Mouse (Mus musculus) E14TG2a.4 (cell line): Measurements from ENCODE around the gene Ezr.

ENCODE experiments used
- H3K27me3 ChIP-seq: 2 replicates; pipeline ENCODE4 v1.6.1; 2014; ENCODE audit warnings: low read length, control low read depth; ENCODE audit not compliant: insufficient read depth
- H3K36me3 ChIP-seq: 2 replicates; pipeline ENCODE4 v1.6.1; 2014; ENCODE audit warnings: low read length, control low read depth; ENCODE audit not compliant: insufficient read depth
- H3K4me1 ChIP-seq: replicated peaks from 2 replicates; pipeline ENCODE4 v1.6.1; 2014; ENCODE audit warnings: low read depth, low read length, control low read depth
- H3K4me3 ChIP-seq: replicated peaks from 2 replicates; pipeline ENCODE4 v1.5.1; 2014; ENCODE audit warnings: mild to moderate bottlenecking, low read length
- H3K9me3 ChIP-seq: 2 replicates; pipeline ENCODE4 v1.6.1; 2014; ENCODE audit warnings: low read length, control low read depth
- CTCF ChIP-seq: conservative IDR thresholded peaks from 2 replicates; pipeline ENCODE4 v1.5.1; 2014; ENCODE audit warnings: low read length
- NANOG ChIP-seq: IDR thresholded peaks from 2 replicates; pipeline ENCODE4 v1.6.1; 2014; ENCODE audit warnings: borderline replicate concordance, low read length, mixed read lengths
- POU5F1 ChIP-seq: IDR thresholded peaks from 2 replicates; pipeline ENCODE4 v1.6.1; 2014; ENCODE audit warnings: low read length, borderline replicate concordance

Gene Ezr

GRCm38 (mm10) chr17:6745503-6745902, 37.1 kb downstream of the Ezr start:
- Histone ChIP-seq H3K9me3 (peaks cover 100% of the 10 kb centered on the region), H3K27me3 (no peaks in the 10 kb centered on the region), H3K4me1 (no peaks in the 10 kb centered on the region), H3K36me3 (peaks cover 100% of the 10 kb centered on the region), H3K4me3 (peak overlapping the region; percentile 46; the same call in 1 of the 2 replicates)
- TF ChIP-seq NANOG (no peak), CTCF (no peak), POU5F1 (no peak)

- TF ChIP-seq NANOG (no peak), POU5F1 (no peak), CTCF (no peak)
- Histone ChIP-seq H3K4me3 (peak overlapping the region; percentile 26), H3K4me1 (no peaks in the 10 kb centered on the region), H3K27me3 (no peaks in the 10 kb centered on the region), H3K36me3 (peaks cover 100% of the 10 kb centered on the region), H3K9me3 (peaks cover 100% of the 10 kb centered on the region)
Measured at GRCm38 (mm10) chr17:6744871-6745270, 37.7 kb downstream of the Ezr start.

GRCm38 (mm10) chr17:6744366-6744765, 38.2 kb downstream of the Ezr start:
- H3K4me3 ChIP-seq, result peak overlapping the region; percentile 26
- peaks cover 100% of the 10 kb centered on the region for H3K9me3 ChIP-seq
- no peaks in the 10 kb centered on the region for H3K4me1 ChIP-seq
- H3K36me3 ChIP-seq, result peaks cover 100% of the 10 kb centered on the region
- no peaks in the 10 kb centered on the region for H3K27me3 ChIP-seq
- TF ChIP-seq CTCF (no peak), POU5F1 (no peak), NANOG (no peak)

GRCm38 (mm10) chr17:6743787-6744239, 38.8 kb downstream of the Ezr start:
- TF ChIP-seq CTCF (no peak), POU5F1 (no peak), NANOG (no peak)
- H3K36me3 ChIP-seq, result peaks cover 100% of the 10 kb centered on the region

GRCm38 (mm10) chr17:6743039-6743575, 39.5 kb downstream of the Ezr start:
- TF ChIP-seq CTCF, result no peak
- TF ChIP-seq NANOG, result no peak
- no peak for TF ChIP-seq POU5F1
- Histone ChIP-seq H3K36me3 (peaks cover 100% of the 10 kb centered on the region), H3K4me3 (0 out of 2 replicates have a peak overlapping the region, but pooled peaks have one; percentile 27), H3K9me3 (peaks cover 100% of the 10 kb centered on the region), H3K27me3 (no peaks in the 10 kb centered on the region), H3K4me1 (no peaks in the 10 kb centered on the region)

More at GRCm38 (mm10) chr17:6743787-6744239, 38.8 kb downstream of the Ezr start:
- peaks cover 100% of the 10 kb centered on the region for H3K9me3 ChIP-seq
- no peaks in the 10 kb centered on the region for H3K27me3 ChIP-seq
- no peaks in the 10 kb centered on the region for H3K4me1 ChIP-seq
- H3K4me3 ChIP-seq, result peak overlapping the region; percentile 26; the same call in 1 of the 2 replicates

- H3K27me3 ChIP-seq, result no peaks in the 10 kb centered on the region
- peaks cover 100% of the 10 kb centered on the region for H3K9me3 ChIP-seq
- peak overlapping the region; percentile 27 for H3K4me3 ChIP-seq
- H3K36me3 ChIP-seq, result peaks cover 100% of the 10 kb centered on the region
- no peaks in the 10 kb centered on the region for H3K4me1 ChIP-seq
- TF ChIP-seq POU5F1 (no peak), CTCF (no peak), NANOG (no peak)
Measured at GRCm38 (mm10) chr17:6742083-6743038, 40.2 kb downstream of the Ezr start.

GRCm38 (mm10) chr17:6741271-6741670, 41.3 kb downstream of the Ezr start:
- Histone ChIP-seq H3K4me1 (no peaks in the 10 kb centered on the region), H3K36me3 (peaks cover 100% of the 10 kb centered on the region), H3K9me3 (peaks cover 100% of the 10 kb centered on the region), H3K27me3 (no peaks in the 10 kb centered on the region), H3K4me3 (peak overlapping the region; percentile 37)
- TF ChIP-seq POU5F1 (no peak), NANOG (no peak), CTCF (no peak)

- no peaks in the 10 kb centered on the region for H3K4me1 ChIP-seq
- peaks cover 99% of the 10 kb centered on the region for H3K36me3 ChIP-seq
- peak overlapping the region; percentile 37 for H3K4me3 ChIP-seq
- TF ChIP-seq NANOG (no peak), CTCF (no peak), POU5F1 (no peak)
- no peaks in the 10 kb centered on the region for H3K27me3 ChIP-seq
- peaks cover 100% of the 10 kb centered on the region for H3K9me3 ChIP-seq
Measured at GRCm38 (mm10) chr17:6740331-6741170, 42.0 kb downstream of the Ezr start.
